Mouse (Mus musculus) midbrain, embryonic 16.5 days (tissue): ENCODE data around the gene Rbms2. TPM values are rescaled to one million over a fixed set of nuclear protein-coding genes. Genes with fewer than 3 reads are reported as not detected.

Experiments
- ATAC-seq: fragments of 200-750 bp; cut with Nextera tagmentation; 2 replicates; pipeline ENCODE4 v1.8.0; 2017; ENCODE audit warnings: moderate TSS enrichment
- H3K27ac ChIP-seq: fragments of 300-500 bp; sonication (generic); 2 replicates; pipeline ENCODE4 v1.5.1; 2014; ENCODE audit warnings: mild to moderate bottlenecking, low read length, mixed read lengths
- H3K27me3 ChIP-seq: fragments of 300-500 bp; sonication (generic); 2 replicates; pipeline ENCODE4 v1.6.1; 2014; ENCODE audit warnings: low read depth, low read length, mixed read lengths; ENCODE audit not compliant: control insufficient read depth, insufficient read depth
- H3K36me3 ChIP-seq: fragments of 300-500 bp; sonication (generic); 2 replicates; pipeline ENCODE4 v1.6.1; 2014; ENCODE audit warnings: mild to moderate bottlenecking, low read length, moderate library complexity, mixed read lengths; ENCODE audit not compliant: control insufficient read depth, insufficient read depth
- H3K4me1 ChIP-seq: fragments of 300-500 bp; sonication (generic); 2 replicates; pipeline ENCODE4 v1.6.1; 2014; ENCODE audit warnings: mild to moderate bottlenecking, low read length, mixed read lengths; ENCODE audit not compliant: control insufficient read depth, insufficient read depth
- H3K4me2 ChIP-seq: fragments of 300-500 bp; sonication (generic); 2 replicates; pipeline ENCODE4 v1.6.1; 2014; ENCODE audit warnings: mild to moderate bottlenecking, low read length, mixed read lengths
- H3K4me3 ChIP-seq: fragments of 300-500 bp; sonication (generic); 2 replicates; pipeline ENCODE4 v1.5.1; 2014; ENCODE audit warnings: low read depth, mild to moderate bottlenecking, low read length, moderate library complexity, mixed read lengths
- H3K9ac ChIP-seq: fragments of 300-500 bp; sonication (generic); 2 replicates; pipeline ENCODE4 v1.6.1; 2014; ENCODE audit warnings: low read depth, low read length, mixed read lengths
- H3K9me3 ChIP-seq: fragments of 300-500 bp; sonication (generic); replicated peaks from 2 replicates; pipeline ENCODE4 v1.6.1; 2014; ENCODE audit warnings: mild to moderate bottlenecking, low read length, mixed read lengths; ENCODE audit not compliant: control insufficient read depth, poor library complexity, severe bottlenecking
- WGBS: fragments of 180-500 bp; shearing (Covaris S2); extraction: QIAGEN DNeasy Blood & Tissue Kit; methylation state at CpG from one replicate; pipeline ENCODE4 v1.1.7; 2014; 5-methylcytosine and 5-hydroxymethylcytosine counted together
- polyA plus RNA-seq: library from polyadenylated mRNA; unstranded; fragments of >200 nt; fragmentation: Nextera tagmentation; extraction: Ambion mirVana; gene quantifications from 2 replicates; pipeline ENCODE4 v1.2.1, GENCODE M21; 2015

Rbms2 gene
- polyA plus RNA-seq, 1 experiment from 2014 or later: 7.8 TPM

DNA sequence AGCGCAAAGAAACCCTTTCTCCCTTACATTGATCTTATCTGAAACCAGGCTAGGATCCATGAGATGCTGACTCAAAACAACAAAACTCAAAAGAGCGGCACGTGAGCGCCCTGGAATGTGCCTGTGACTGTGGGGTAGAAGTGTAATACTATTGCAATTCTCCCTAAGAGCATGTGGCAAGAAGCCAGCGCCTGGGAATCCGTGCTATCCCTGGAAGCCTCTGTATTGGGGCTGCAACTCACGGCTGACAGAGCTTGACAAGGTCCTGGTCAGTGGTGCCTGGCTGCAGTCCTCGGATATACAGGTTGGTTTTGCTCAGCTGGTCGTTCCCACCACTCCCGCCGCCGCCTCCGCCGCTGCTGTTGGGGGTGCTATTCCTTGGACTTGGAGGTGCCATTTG is 29.2 kb downstream of the Rbms2 start:
- Histone ChIP-seq H3K27ac (no peak overlapping the region), H3K36me3 (no peaks in the 10 kb centered on the region), H3K27me3 (no peaks in the 10 kb centered on the region), H3K9me3 (no peaks in the 10 kb centered on the region), H3K4me3 (no peak overlapping the region), H3K4me1 (no peaks in the 10 kb centered on the region), H3K9ac (no peak overlapping the region), H3K4me2 (no peak overlapping the region)
- ATAC-seq: no peak
- WGBS: 85% methylated on average over 14 of the region's 14 CpGs

DNA sequence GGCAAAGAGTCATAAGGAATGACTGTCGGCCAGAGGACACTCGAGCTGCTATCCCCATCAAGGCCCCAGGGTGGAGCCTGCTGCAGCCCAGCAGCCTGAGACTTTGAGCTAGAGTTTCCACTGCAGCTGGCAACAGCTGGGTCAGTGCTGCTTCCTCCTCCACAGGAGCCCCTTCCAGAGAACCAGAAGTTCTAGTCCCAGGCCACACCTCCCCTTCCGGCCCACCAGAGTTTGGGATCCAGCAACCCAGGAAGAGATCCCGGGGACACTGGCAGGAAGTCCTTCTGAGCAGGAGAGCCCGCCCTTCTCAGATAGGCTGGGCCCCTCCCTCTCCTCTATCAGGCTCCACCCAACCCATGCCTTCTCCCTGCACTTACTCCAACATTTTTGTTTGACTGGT is 30.5 kb downstream of the Rbms2 start:
- Histone ChIP-seq H3K4me1 (no peaks in the 10 kb centered on the region), H3K4me2 (no peak overlapping the region), H3K27me3 (no peaks in the 10 kb centered on the region), H3K9ac (no peak overlapping the region), H3K4me3 (no peak overlapping the region), H3K36me3 (no peaks in the 10 kb centered on the region), H3K9me3 (no peaks in the 10 kb centered on the region), H3K27ac (no peak overlapping the region)
- 3% methylated on average over 5 of the region's 5 CpGs for WGBS
- ATAC-seq: no peak

DNA sequence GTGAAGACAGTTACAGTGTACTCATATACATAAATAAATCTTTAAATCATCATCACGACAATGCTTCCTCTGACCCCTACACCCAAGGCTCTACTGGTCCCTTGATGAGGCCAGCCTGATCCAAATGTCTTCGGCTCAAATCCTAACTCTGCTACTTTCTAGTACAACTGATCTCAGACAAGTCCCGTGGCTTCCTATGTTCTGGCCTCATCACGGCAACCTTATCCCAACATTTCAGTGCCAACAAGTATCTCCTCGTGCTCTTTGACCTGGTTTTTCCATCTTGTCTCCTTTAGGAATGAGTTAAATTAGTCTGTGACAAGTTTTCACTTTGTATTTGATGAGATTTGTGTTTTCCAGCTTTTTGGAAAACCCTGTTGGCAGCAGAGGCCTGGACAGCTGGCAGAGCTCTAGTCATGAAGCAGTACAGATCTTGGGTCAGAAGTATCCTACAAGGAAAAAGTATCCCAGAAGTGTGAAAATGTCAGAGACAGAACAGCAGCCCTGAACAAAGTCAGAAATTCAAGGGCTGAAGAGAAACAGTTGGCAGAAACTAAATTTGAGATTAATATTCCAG is 31.2 kb downstream of the Rbms2 start:
- whole genome bisulfite sequencing: 94% methylated on average over 5 of the region's 5 CpGs
- no peak overlapping the region for H3K27ac ChIP-seq
- ATAC-seq: no peak

DNA sequence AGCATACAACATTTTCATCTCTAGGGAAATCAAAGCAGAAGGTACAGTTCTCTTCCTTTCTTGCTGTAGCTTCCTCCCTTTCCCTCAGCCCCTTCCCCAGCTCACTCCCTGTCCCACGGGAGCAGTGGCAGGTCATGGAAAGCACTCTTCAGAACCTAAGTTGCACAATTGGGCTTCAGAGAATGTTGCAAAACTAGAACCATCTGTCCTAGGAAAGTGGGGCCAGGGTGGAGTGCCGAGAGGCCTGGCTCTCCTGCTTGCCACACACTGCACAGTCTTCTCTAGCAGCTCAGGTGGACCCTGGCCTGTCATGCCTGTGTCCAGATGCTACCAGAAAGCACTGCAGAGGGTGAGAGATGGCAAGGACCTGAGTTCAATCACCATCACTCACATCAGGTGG is 35.1 kb downstream of the Rbms2 start:
- Histone ChIP-seq H3K27ac (no peak overlapping the region), H3K9me3 (no peaks in the 10 kb centered on the region)

More for the DNA sequence above, 31.2 kb downstream of the Rbms2 start:
- no peaks in the 10 kb centered on the region for H3K36me3 ChIP-seq
- no peak overlapping the region for H3K9ac ChIP-seq
- H3K4me3 ChIP-seq: no peak overlapping the region
- H3K9me3 ChIP-seq: no peaks in the 10 kb centered on the region
- H3K4me2 ChIP-seq: no peak overlapping the region
- H3K4me1 ChIP-seq: no peaks in the 10 kb centered on the region
- H3K27me3 ChIP-seq: no peaks in the 10 kb centered on the region

DNA sequence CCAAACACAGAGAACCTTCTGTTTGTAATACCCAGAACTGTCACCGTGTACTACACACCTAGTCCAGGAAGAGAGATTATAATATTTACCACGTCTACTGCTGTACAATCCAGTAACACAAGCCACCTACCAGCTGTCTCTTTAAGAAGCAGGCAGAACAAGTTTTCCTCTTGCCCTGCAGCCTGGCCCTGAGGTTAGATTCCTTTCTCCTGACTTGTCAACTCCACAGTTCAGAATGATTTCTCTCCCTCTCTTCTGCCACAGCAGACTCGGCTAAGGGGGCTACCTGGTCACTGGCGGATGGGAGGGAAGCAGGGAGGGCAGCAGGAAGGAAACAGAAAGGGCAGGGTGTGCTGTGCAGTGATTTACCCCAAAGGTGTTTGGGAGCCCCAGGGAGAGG is 36.4 kb downstream of the Rbms2 start:
- 91% methylated on average over 4 of the region's 4 CpGs for WGBS
- no peak for ATAC-seq
- no peaks in the 10 kb centered on the region for H3K4me1 ChIP-seq
- H3K4me3 ChIP-seq: no peak overlapping the region
- no peak overlapping the region for H3K27ac ChIP-seq
- no peaks in the 10 kb centered on the region for H3K36me3 ChIP-seq
- H3K4me2 ChIP-seq: no peak overlapping the region
- H3K9ac ChIP-seq: no peak overlapping the region
- no peaks in the 10 kb centered on the region for H3K27me3 ChIP-seq
- H3K9me3 ChIP-seq: no peaks in the 10 kb centered on the region

More for the DNA sequence above, 35.1 kb downstream of the Rbms2 start:
- H3K4me3 ChIP-seq: no peak overlapping the region
- no peaks in the 10 kb centered on the region for H3K27me3 ChIP-seq
- 76% methylated on average over 2 of the region's 2 CpGs for WGBS
- ATAC-seq: no peak
- H3K9ac ChIP-seq: no peak overlapping the region
- H3K36me3 ChIP-seq: no peaks in the 10 kb centered on the region
- no peaks in the 10 kb centered on the region for H3K4me1 ChIP-seq
- H3K4me2 ChIP-seq: no peak overlapping the region

DNA sequence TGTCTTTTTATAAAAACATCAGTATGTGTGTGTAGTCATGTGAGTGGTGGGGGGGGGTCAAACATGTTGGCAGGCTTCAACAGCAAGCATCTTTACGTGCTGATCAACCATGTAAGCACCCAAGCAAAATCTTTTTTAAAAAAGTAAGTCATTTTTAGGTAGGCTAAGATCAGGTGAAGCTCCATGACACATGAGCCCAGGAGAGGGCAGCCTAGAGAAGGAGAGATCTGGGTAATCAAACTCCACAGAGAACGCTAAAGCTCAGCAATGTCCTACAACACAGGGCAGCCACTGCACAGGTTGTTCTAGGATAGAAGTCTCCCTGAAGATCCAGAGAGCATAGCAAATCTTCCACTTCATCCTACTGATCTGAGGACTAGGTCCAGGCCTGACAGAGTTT is 37.9 kb downstream of the Rbms2 start:
- Histone ChIP-seq H3K27me3 (no peaks in the 10 kb centered on the region), H3K36me3 (no peaks in the 10 kb centered on the region), H3K4me1 (no peaks in the 10 kb centered on the region), H3K9me3 (no peaks in the 10 kb centered on the region), H3K9ac (no peak overlapping the region), H3K27ac (no peak overlapping the region), H3K4me2 (no peak overlapping the region), H3K4me3 (no peak overlapping the region)
- 73% methylated on average over 2 of the region's 2 CpGs for WGBS
- ATAC-seq: no peak

DNA sequence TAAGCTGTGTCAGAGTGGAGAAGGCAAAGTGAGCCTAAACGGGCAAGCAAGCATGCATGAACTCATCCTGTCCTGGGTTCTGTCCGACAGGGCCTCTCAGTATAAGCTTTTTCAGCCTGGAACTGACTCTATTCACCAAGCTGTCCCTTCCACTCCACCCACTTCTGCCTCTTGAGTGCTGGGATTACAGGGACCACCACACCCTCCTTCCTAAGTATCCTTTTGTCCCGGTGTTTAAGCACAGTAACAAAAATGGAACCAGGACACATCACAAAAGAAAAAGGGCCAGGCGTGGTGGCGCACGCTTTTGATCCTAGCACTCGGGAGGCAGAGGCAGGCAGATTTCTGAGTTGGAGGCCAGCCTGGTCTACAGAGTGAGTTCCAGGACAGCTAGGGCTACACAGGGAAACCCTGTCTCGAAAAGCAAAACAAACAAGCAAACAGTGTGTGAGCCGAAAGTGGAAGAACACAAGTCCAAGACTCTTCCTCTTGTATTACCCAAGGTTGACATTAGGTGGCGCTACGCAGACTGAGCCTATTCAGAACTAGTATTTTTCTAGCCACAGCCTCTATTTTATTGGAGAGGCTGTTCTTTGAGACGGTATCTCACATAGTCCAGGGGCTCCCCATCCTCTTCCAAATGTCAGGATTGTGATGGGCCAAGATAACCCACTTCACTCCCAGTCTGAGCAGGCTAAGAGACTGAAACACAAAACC is 39.7 kb downstream of the Rbms2 start:
- Histone ChIP-seq H3K36me3 (no peaks in the 10 kb centered on the region), H3K4me1 (no peaks in the 10 kb centered on the region), H3K4me2 (no peak overlapping the region), H3K27me3 (no peaks in the 10 kb centered on the region), H3K4me3 (no peak overlapping the region), H3K9me3 (no peaks in the 10 kb centered on the region), H3K9ac (no peak overlapping the region), H3K27ac (no peak overlapping the region)
- WGBS: 70% methylated on average over 12 of the region's 12 CpGs
- no peak for ATAC-seq

DNA sequence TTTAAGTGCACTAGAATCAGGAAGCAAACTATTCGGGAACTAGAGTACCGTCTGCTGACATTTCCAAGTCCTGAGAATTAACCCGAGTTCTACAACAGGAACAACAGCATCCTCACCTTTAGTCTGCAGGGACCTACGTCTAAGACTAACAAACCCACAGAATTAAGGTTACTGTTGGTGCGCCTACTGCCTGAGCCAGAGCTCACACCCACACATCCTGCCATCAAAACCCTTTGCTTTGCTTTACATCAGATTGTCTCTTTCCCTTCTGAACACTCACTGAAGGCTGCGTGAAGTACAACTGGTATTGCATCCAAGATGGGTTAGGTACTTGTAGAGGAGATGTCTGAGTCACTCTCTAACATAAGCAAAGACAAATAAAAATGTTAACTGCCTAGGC is 44.7 kb downstream of the Rbms2 start:
- Histone ChIP-seq H3K4me2 (no peak overlapping the region), H3K9me3 (no peaks in the 10 kb centered on the region), H3K27me3 (no peaks in the 10 kb centered on the region), H3K9ac (no peak overlapping the region), H3K36me3 (no peaks in the 10 kb centered on the region), H3K4me1 (peaks cover 3% of the 10 kb centered on the region; the same call in 1 of the 2 replicates), H3K4me3 (no peak overlapping the region), H3K27ac (no peak overlapping the region)
- no peak for ATAC-seq
- 90% methylated on average over 6 of the region's 6 CpGs for WGBS

DNA sequence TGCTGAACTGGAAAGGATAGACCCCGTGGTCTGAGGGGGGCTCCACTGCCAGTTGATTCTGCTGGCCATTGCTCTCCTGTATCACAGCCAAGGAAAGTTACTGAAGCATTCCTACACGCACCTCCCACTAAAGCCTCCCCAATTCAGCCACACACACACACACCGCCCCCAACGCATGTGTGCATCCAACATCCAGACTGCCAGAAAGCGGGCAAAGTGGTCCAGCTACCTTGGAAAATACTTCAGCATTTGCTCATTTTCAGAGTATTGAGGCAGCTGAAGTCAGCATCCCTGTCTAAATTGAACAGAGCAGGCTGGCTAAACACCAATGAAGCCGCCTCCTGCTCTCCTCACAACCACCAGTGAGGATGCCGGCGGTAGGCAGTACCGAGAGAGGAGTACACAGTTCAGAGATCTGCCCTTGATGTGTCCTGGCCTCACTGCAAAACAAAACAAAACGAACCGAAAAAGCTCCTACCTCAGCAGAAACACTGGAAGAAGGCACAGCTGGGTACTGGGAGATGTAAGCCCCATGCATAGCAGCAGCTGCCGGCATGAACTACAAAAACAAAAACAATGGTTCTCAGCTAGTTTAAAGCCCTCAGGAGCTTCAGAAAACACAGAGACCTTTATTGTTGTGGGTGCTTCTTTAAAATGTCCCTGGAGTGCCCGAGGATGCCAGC is 46.3 kb downstream of the Rbms2 start:
- Histone ChIP-seq H3K27me3 (no peaks in the 10 kb centered on the region), H3K4me2 (no peak overlapping the region), H3K27ac (no peak overlapping the region), H3K4me3 (no peak overlapping the region), H3K9ac (0 out of 2 replicates have a peak overlapping the region, but pooled peaks have one; percentile 26), H3K36me3 (peaks cover 4% of the 10 kb centered on the region; the same call in 1 of the 2 replicates), H3K4me1 (peaks cover 3% of the 10 kb centered on the region; the same call in 1 of the 2 replicates), H3K9me3 (no peaks in the 10 kb centered on the region)
- 40% methylated on average over 13 of the region's 13 CpGs for WGBS
- no peak for ATAC-seq
